Mouse (Mus musculus): ENCODE measurements around the gene Atp5d. TPM values are rescaled to one million over a fixed set of nuclear protein-coding genes. Genes with fewer than 3 reads are reported as not detected.
A peak's percentile ranks its signal among the peaks of the same experiment; 100 is the strongest.

Atp5d gene
- 1,000 to 10,000 TPM; 1,252 to 1,264 TPM for total RNA-seq (2021)

GRCm38 (mm10) chr10:80138553-80139438 is at the start of gene Atp5d:
Atp5d (plus strand) TSS chr10:80138632.
- intact Hi-C loops (cut with DNase I): loop anchor here (5.0 kb wide), 1 partner anchor 151 kb away; the partner anchor contains the start of gene Cnn2
- peak; percentile 36 for DNase-seq (ENCODE audit: low spot score)

- DNase-seq (ENCODE audit: low spot score): no peak
- intact Hi-C loops (cut with DNase I): no loop called here
Measured at GRCm38 (mm10) chr10:80089146-80089545, 49.3 kb upstream of the Atp5d start.

- DNase-seq (ENCODE audit: low spot score): no peak
- intact Hi-C loops (cut with DNase I): no loop called here
Measured at GRCm38 (mm10) chr10:80091527-80091926, 46.9 kb upstream of the Atp5d start.

- intact Hi-C loops (cut with DNase I): no loop called here
- DNase-seq (ENCODE audit: low spot score): no peak
Measured at GRCm38 (mm10) chr10:80092690-80093089, 45.7 kb upstream of the Atp5d start.

- no peak for DNase-seq (ENCODE audit: low spot score)
- intact Hi-C loops (cut with DNase I): no loop called here
Measured at GRCm38 (mm10) chr10:80094085-80094484, 44.3 kb upstream of the Atp5d start.

- no peak for DNase-seq (ENCODE audit: low spot score)
- intact Hi-C loops (cut with DNase I): no loop called here
Measured at GRCm38 (mm10) chr10:80094684-80095083, 43.7 kb upstream of the Atp5d start.

- no peak for DNase-seq (ENCODE audit: low spot score)
- intact Hi-C loops (cut with DNase I): no loop called here
Measured at GRCm38 (mm10) chr10:80095547-80095946, 42.9 kb upstream of the Atp5d start.

GRCm38 (mm10) chr10:80097275-80097674 is 41.2 kb upstream of the Atp5d start:
- intact Hi-C loops (cut with DNase I): no loop called here
- no peak for DNase-seq (ENCODE audit: low spot score)

- no peak for DNase-seq (ENCODE audit: low spot score)
- intact Hi-C loops (cut with DNase I): no loop called here
Measured at GRCm38 (mm10) chr10:80098630-80099029, 39.8 kb upstream of the Atp5d start.

- DNase-seq (ENCODE audit: low spot score): no peak
- intact Hi-C loops (cut with DNase I): no loop called here
Measured at GRCm38 (mm10) chr10:80100982-80101381, 37.5 kb upstream of the Atp5d start.

GRCm38 (mm10) chr10:80102216-80102915 is 36.1 kb upstream of the Atp5d start:
- intact Hi-C loops (cut with DNase I): no loop called here

GRCm38 (mm10) chr10:80103032-80103431 is 35.4 kb upstream of the Atp5d start:
- intact Hi-C loops (cut with DNase I): no loop called here
- DNase-seq (ENCODE audit: low spot score): no peak

More at GRCm38 (mm10) chr10:80102216-80102915, 36.1 kb upstream of the Atp5d start:
- DNase-seq (ENCODE audit: low spot score): peak; percentile 78

- intact Hi-C loops (cut with DNase I): no loop called here
- DNase-seq (ENCODE audit: low spot score): no peak
Measured at GRCm38 (mm10) chr10:80104181-80104580, 34.3 kb upstream of the Atp5d start.

- no peak for DNase-seq (ENCODE audit: low spot score)
- intact Hi-C loops (cut with DNase I): no loop called here
Measured at GRCm38 (mm10) chr10:80105460-80105859, 33.0 kb upstream of the Atp5d start, which contains the start of gene Sbno2. Sbno2 (minus strand) TSS chr10:80105571.

GRCm38 (mm10) chr10:80105926-80106325 is 32.5 kb upstream of the Atp5d start:
- no peak for DNase-seq (ENCODE audit: low spot score)
- intact Hi-C loops (cut with DNase I): no loop called here

GRCm38 (mm10) chr10:80107678-80108077 is 30.8 kb upstream of the Atp5d start:
- no peak for DNase-seq (ENCODE audit: low spot score)
- intact Hi-C loops (cut with DNase I): no loop called here

GRCm38 (mm10) chr10:80114341-80115284 is 23.8 kb upstream of the Atp5d start:
- intact Hi-C loops (cut with DNase I): loop anchor here (2.0 to 5.0 kb wide), 4 partner anchors 42 to 128 kb away; no protein-coding TSS in a partner anchor
- peak; percentile 82 for DNase-seq (ENCODE audit: low spot score)

- intact Hi-C loops (cut with DNase I): loop anchor here (2.0 kb wide), 2 partner anchors 61 to 129 kb away; no protein-coding TSS in a partner anchor
Measured at GRCm38 (mm10) chr10:80115290-80115943, 23.0 kb upstream of the Atp5d start, which contains the start of gene Stk11. Stk11 (plus strand) TSS chr10:80115803.

GRCm38 (mm10) chr10:80115944-80116335 is 22.5 kb upstream of the Atp5d start:
- DNase-seq (ENCODE audit: low spot score): no peak
- intact Hi-C loops (cut with DNase I): loop anchor here (2.0 kb wide), 4 partner anchors 27 to 189 kb away; partner anchors contain the start of gene Arid3a

More at GRCm38 (mm10) chr10:80115290-80115943, 23.0 kb upstream of the Atp5d start, which contains the start of gene Stk11:
- peak; percentile 99 for DNase-seq (ENCODE audit: low spot score)
